Mouse (Mus musculus): Measurements from ENCODE around the gene Peli2.

The Peli2 gene

DNA sequence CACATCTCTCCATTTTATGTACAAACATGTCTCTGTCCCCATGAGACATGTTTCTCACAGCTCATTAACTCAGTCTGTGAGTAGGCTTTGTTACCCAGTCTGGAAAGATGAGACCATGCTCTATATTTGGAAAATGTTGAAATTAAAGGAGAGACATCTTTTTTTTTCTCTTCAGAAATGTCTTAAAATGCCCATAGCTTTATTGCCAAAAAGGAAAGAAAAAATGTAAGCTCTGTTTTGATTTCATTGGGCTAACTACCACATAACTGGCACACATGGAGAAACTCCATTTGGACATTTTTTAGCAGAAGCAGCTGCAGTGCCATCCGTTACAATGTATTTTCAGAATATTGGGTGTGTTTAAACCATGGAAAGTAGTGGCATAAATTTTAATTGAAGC lies 103.6 kb downstream of the Peli2 start:
- no peak for DNase-seq (ENCODE audit: low read depth, low spot score)

DNA sequence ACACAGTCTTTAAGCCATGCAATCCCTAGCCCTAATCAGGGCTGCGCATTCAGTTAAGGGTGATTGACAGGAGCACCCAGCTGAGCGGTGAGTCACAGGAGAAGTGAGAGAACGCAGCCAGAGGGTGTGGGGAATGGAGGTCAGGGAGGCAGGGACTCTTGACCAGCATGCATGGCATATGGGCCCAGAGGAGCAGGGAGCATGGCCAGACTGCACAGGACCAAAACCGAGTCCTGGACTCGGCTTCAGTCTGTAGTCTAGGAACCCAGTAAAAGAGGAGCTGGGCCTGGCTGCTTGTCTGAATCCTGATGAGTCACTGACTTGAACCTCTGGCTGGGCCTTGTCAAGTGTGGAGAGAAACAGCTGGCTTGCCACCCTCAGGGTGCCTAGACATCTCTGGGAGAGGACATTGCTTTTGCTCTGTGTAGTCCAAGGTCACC lies 104.3 kb downstream of the Peli2 start:
- DNase-seq (ENCODE audit: low read depth, low spot score): no peak

DNA sequence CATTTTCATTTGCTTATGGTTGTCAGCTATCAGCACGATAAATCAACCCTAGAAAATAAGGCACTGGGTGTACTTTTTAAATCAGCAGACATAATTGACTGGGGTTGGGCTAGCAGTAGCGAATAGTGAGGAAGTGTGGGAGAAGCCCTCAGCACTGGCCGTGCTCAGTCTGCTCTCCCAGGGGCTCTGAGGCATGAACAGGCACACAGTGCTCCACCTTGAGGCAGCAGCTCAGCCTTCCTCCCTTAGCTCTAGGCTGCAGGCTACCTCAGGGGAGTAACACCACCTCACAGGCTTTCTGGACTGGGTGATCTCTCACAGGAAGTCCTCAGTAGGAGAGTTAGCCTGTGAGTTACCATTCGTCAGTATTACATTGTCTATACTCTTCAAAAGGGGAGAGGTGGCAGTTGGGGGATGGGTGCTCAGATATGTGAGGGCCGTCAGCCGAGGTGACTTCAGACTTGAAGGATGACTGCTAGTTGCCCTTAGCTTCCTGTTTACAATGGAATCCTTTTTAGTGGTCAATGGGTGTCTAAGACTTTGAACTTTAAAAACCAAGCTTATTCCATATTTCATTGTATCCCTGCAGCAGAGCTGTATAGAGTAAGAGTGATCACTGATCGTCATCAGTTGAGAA lies 105.3 kb downstream of the Peli2 start:
- no peak for DNase-seq (ENCODE audit: low read depth, low spot score)

DNA sequence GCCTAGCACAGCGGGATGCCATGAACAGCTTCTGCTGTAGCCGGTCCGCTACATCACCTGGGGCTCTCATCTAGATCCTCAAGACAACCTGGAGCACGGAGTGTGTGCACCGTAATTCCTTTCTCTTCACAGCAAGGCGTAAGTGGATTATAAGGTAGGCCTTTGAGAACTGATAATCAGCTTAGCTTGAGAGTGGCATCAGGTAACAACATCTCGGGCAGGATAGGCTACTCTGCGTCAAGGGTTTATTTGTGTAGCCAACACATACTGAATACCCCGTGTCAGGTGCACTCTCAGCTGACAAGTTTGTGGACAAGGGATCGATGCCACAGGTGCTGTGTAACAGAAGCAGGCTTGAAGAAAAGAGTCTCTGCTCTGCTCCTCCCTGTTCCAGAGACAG lies 106.1 kb downstream of the Peli2 start:
- DNase-seq (ENCODE audit: low read depth, low spot score): no peak

DNA sequence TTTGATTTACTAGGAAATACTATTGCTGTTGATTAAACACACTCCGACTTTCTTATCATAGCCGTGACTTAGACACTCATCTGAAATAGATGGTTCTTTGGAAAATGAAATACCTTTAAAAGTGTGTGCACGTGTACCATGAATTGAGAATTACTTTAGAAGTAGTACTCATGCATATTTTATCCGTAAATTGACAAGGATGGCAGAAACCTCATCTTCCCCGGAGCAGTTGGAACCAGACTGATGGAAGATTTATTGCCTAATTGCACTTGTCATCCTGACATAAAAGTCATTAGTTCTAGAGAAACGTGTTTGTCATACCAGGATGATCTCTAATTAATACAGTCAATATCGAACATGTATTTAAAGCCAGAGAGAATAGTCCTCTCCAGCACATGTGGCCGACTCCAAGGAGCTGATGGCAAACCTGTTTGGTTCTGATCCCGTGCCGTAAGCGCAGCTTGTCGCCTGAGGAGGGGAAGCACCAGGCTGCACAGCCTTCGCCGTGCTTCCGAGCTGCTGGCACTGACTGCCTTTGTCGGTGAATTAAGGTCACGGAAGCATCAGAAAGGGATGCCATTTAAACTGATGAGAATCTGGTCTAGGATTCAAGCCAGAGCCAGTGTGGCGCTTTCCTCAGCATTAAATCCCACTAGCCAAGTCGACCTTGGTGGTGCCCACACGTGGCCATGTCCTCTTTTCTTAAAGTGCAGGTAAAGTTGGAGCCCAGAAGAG lies 114.3 kb downstream of the Peli2 start:
- DNase-seq (ENCODE audit: low read depth, low spot score): no peak

DNA sequence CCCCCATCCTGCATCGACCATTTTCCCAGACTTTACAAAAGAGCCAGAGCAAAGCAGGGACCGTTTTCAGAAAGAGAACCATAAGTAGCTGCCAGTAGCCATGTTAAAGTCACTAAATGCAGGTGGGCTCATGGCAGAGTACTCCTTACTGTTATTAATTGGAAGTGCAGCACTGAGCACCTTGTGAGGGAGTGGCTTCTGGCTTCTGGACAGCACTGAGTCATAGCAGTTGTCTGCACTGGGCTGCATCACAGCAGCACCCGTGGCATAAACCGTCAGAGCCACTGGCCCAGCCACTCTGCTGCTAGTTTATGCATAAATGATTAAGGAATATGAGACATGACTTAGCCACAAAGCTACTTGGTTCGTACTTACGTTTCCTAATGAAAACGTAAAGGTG lies 120.7 kb downstream of the Peli2 start:
- DNase-seq (ENCODE audit: low read depth, low spot score): no peak

DNA sequence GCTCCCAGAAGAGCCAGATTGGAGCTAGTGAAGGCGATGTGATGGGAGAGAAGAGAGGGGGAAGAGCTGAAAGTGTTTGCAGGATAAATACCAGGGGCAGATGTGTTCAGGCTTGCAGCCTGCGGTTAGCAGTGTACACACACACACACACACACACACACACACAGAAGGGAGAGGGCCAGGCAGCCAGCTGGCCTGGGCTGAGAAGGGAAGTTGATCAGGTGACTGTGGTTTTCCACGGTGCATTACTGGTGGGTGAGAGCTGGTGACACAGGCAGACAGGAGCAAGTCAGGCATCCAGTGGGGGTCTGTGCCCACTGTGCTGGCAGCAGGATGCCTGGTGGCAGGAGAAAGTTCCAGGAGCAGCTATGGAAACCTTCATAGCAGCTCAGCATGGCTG lies 125.6 kb downstream of the Peli2 start:
- DNase-seq (ENCODE audit: low read depth, low spot score): no peak

DNA sequence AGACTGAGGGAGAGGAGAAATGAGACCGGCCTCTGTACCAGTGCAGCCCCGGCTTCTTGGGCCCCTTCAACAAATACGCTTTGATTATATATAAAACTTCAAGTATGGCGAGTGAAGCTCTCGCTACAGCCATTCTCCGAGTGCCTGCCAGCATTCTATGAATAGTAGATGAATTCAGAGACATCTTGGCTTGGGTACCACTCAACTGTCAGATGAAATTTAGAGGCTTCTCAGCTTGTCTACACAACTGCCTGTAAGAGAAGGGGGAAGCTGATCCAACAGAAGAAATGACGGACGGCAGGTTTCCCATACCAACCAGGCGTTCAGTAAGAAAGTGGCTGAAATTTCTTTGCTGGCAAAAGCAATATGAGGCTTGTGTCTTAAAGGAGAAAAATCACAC lies 126.3 kb downstream of the Peli2 start:
- DNase-seq (ENCODE audit: low read depth, low spot score): peak; percentile 52

DNA sequence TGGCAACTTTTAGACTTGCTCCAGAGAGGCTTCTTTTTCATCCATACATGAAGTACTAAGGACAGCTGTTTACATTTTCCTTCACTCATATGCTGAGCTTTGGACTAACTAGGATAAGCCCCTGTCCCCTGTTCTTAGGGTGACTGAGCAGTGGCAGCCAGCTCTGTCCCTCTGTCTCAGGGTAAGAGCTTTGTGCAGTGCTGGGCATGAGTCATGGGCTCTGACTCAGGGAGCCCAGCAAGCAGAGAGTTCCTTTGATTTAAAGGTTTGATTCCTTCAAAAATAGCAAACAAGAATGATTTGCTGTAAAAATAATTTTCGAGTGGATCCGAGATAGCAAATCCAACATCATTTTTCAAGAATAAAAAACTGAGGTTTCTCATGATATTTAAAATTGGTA lies 128.8 kb downstream of the Peli2 start:
- no peak for DNase-seq (ENCODE audit: low read depth, low spot score)

DNA sequence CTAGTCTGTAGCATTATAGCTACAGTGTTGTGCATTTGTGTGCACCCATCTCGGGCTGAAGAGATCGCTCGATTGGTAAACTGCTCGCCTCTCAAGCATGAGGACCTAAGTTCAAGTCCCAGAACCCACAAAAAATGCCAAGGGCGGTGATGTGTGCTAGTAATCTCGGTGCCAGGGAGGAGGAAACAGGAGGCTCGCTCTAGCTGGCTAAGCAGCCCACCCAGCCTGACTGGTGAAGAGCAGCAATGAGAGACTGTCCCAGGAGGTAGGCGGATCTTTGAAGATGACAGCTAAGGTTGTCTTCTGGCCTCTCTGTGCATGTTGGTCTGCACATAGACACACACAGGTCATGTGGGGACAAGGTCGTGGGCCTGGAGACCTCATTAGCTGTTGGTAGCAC lies 129.3 kb downstream of the Peli2 start:
- no peak for DNase-seq (ENCODE audit: low read depth, low spot score)

DNA sequence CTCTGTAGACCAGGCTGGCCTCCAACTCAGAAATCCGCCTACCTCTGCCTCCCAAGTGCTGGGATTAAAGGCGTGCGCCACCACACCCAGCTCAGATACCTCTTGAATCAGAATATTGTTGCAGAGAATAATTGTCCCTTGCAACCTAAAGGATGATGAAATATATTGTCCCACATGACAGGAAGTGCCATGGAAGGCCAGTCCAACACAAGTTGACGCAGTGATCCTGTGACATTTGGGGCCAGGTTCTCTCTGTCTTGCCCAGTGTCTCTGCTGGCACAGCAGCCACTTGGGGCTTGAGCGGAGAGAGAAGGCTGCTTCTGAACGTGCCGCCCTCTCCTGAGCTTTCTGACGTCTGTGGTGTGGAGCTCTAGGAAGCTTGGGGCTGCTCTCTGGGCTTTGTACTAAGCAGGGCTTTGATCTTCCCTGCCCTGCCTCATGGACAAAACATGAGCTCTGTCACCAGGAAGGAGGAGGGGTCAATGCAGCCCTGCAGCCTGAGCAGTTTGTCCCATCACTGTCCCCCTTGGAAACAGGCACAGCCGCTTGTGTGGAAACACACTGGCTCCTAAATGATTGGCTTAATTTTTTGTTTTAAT lies 130.9 kb downstream of the Peli2 start:
- DNase-seq (ENCODE audit: low read depth, low spot score): no peak

DNA sequence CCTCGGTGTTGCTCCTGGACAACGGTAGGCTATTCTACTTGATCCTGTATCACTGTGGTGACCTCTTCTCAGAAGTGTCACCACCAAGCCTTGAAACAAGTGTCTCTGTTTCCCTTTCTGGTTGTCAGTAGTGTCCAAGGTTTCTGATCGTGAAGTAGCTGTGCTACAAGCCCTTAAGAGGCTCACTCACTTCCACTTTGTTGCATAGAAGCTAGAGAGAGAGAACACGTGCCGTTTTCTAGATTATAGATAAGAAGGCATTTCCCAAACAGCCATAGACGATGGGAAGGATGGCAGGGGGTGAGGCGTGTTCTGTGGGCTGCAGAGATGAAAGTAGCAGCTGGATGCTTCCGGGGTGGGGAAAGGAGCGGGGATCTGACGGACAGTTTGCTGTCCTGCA lies 132.6 kb downstream of the Peli2 start:
- DNase-seq (ENCODE audit: low read depth, low spot score): no peak

DNA sequence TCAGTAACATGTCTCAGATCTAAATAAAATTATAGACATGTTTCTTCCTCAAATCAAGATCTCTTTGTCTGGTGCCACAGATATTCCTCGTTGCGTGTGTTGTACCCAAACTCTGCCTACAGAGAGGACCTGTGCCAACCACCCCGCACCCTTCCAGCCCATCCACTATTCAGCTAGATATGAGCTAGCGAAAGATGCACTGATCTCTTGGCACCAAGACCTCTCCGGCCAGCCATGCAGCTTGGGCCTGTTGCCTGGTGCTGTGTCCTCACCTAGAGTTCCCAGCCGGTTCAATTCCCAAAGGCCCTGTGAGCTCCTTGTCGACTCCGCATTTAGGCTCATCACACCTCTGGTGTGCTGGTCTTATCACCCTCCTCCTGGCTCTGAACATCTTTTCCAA lies 134.1 kb downstream of the Peli2 start:
- DNase-seq (ENCODE audit: low read depth, low spot score): no peak

DNA sequence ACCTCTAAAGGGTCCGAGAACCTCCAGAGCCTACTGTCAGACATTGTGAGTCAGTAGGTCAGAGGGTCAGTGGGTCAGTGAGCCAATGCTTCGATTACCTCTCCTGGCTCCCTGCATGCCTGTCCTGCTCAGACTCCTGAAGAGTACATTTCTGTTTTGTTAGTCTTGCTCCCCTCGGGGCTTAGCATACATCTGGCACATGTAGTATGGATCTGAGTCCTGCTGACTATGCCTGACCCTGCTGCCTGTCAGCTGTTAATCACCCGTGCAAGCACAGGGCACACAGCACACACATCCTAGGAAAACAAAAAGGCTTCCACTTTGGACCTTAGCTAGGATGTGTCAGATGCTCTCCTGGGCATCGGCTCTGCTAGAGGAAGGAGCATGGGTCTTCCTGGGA lies 134.7 kb downstream of the Peli2 start:
- DNase-seq (ENCODE audit: low read depth, low spot score): no peak

DNA sequence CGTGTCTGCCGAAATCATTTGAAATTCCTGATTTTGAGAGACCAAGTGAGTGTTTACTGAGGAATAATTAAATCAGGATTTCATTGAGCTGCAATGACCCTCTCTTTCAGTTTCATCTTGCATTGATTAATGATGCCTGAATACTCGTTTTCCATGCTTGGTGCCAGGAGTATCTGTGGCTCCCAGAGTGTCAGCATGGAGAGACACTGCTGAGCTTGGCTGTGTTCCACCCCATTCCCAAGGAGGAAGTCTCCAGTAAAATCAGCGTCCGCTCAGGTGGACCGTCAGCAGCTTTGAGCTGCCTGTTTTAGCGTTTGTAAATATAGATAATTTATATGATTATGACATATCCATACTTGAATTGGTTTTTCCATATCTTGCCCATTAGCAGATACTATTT lies 137.1 kb downstream of the Peli2 start:
- no peak for DNase-seq (ENCODE audit: low read depth, low spot score)

DNA sequence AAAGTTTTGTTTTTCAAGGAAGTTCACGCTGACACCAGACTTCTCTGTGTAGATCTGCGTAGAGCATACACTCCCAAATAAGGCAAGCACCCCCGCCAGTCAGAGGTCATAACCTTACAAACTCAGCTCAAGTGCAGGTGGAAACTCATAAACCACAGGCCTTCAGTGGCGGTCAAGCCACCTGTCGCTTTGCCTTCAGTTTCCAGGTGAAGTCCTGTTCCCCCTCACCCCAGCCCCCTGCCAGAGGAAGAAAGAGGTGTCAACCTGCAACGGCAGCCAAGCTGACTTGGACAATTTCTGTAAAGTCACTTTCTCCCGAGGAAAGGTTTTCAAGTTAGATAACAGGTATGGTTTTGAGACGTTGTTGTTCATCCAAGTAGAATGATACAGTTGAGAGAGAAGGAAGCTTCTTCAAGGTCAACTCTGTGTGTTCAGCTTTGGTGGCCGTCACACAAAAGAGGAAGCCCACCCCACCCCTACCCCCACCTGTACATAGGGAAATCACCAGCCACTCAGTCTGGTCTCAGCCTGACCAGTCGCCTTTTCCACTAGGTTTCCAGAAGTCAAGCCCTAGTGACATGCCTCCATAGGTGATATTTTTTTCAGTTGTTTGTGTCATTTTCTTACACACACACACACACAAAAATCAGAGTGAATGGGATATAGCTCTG lies 138.2 kb downstream of the Peli2 start:
- no peak for DNase-seq (ENCODE audit: low read depth, low spot score)

DNA sequence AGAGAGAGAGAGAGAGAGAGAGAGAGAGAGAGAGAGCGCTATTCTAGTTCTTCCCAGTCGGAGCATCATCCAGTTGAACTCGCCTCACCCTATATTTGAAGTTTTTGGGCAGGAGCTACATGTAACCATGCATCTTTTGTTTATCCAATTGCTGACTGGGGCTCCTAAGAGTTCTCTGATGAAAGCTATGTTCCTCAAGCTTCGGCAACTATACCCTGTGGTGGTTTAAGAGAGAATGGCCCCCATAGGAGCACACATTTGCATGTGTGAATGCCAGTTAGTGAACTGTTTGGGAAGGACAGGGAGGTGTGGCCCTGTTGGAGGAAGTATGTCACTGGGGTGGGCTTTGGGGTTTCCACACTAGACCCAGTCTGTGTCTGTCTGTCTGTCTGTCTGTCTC lies 142.5 kb downstream of the Peli2 start:
- DNase-seq (ENCODE audit: low read depth, low spot score): no peak

DNA sequence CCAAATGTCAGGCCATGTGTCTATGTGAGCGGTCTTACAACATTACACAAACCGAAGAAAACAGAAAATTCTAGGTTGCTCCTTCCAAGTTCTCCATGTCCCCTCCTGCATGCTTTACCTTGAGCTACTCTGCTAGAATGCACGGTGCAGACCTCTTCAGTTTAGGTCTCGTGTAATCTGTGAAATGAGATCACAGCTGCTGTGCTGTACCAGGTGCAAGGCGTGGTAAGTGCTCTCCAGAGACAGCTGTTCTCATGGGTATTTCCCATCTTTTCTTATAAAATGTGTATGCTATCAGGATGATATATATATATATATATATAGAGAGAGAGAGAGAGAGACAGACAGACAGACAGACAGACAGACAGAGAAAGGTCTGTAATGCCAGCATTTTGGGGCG lies 146.1 kb downstream of the Peli2 start:
- no peak for DNase-seq (ENCODE audit: low read depth, low spot score)

DNA sequence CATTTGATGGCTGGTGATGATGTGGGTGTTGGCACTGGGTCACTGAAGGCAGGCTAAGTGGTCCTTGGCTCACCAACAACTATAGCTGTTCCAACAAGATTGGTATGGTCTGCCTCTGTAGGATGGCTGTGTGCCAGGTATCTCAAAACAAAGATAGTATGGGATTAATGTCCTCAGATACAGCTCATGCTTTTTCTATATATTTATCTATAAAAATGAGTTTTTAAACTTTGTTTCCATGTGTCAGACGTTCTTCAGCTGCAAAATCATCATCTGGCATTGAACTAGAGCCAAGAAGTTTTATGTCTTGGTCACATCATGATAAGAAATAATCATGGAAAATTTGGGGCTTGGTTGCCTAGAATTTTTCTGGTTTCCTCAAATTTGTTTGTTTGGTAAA lies 157.7 kb downstream of the Peli2 start:
- no peak for DNase-seq (ENCODE audit: low read depth, low spot score)

DNA sequence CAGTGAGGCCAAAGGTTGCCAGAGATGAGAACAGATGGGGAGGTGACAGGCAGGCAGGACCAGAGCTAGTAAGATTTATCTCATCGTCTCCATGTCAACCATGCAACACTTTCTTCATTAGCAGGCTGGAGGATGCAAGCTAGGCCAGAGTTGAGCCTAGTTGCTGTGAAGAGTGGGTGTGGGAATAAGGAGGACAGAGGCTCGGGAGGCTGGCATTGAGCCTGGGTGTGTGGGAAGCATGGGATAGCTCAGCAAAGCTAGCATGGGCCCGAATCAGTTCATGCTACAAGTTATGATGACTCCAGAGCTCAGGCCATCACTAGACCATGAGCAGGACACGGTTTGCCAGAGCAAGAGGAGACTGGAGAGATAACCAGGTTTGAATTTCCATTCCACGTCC lies 166.3 kb downstream of the Peli2 start:
- DNase-seq (ENCODE audit: low read depth, low spot score): no peak

DNA sequence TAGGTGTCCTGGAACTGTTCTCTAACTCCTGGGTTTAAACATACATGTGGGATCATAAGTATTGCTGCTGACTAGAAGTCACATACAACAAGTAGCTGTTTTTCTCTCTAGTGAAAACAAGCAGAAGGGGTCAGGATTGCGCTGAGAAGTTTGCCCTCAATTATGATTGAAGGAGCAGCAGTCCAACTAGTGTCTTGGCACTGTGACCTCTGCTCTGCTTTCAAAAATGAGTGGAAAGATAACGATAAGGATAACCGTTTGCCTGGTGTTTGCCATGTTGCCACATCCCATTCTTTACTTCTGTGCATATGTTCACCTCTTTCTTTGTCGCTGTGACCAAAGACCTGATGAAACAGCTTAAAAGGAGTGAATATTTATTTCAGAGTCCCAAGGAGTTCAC lies 167.0 kb downstream of the Peli2 start:
- no peak for DNase-seq (ENCODE audit: low read depth, low spot score)

DNA sequence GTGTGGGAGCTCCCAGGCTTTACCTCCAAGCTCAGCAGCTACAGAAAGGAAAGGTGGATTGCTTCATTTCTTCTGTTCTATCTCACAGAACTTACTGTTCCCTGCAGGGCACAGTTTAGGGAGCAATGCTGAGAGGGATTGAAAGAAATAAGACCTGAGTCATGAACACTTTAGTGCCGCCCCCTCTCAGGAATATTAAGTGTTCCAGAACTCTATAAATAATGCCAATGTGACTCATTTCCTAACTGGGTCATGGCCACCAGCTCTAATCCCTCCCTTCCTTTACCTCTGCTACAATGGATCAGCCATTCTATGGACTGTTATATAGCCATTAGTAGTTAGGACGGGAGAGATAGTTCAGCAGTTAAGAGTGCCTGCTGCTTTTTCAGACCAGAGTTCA lies 168.0 kb downstream of the Peli2 start:
- no peak for DNase-seq (ENCODE audit: low read depth, low spot score)

Measured in brain, embryonic 18.5 days (tissue).